Mouse (Mus musculus): Measurements from ENCODE around the gene Gsdma. TPM values are rescaled to one million over a fixed set of nuclear protein-coding genes. Genes with fewer than 3 reads are reported as not detected.

The Gsdma gene
- total RNA-seq, 2 experiments from 2014 or later = 0.13 to 0.16 TPM

Other genes with a start within 250 kb of the Gsdma start
- gene Mien1, start 225.4 kb upstream of the Gsdma start, total RNA-seq (2021) = 100 to 1,000 TPM; 104 to 117 TPM
- 1 to 10 TPM; 2.1 to 2.6 TPM for gene Grb7, start 218.0 kb upstream of the Gsdma start, total RNA-seq (2021)
- under 1 TPM; 0.34 TPM for gene Ikzf3, start 118.3 kb upstream of the Gsdma start, total RNA-seq (2021)
- gene Zpbp2, start 113.3 kb upstream of the Gsdma start, total RNA-seq (2021) = not detected
- gene Ormdl3, start 77.0 kb upstream of the Gsdma start, total RNA-seq (2021) = 10 to 100 TPM; 44.1 to 49.6 TPM
- not detected for gene Lrrc3c, start 66.1 kb upstream of the Gsdma start, total RNA-seq (2021)
- gene Gm12355, start 38.7 kb upstream of the Gsdma start, total RNA-seq (2021) = 10 to 100 TPM; 12.6 to 16.8 TPM
- under 1 TPM; 0.30 to 0.36 TPM for gene Gsdma3, start 38.0 kb upstream of the Gsdma start, total RNA-seq (2021)
- gene Gsdma2, start 17.6 kb upstream of the Gsdma start, total RNA-seq (2021) = not detected
- gene Psmd3, start 18.2 kb downstream of the Gsdma start, total RNA-seq (2021) = 100 to 1,000 TPM; 136 to 138 TPM
- not detected for gene Csf3, start 36.9 kb downstream of the Gsdma start, total RNA-seq (2021)
- 100 to 1,000 TPM in 1 of 2 experiments, 10 to 100 TPM in 1; 91.7 to 102 TPM for gene Med24, start 65.1 kb downstream of the Gsdma start, total RNA-seq (2021)
- 1,000 to 10,000 TPM; 1,115 to 1,123 TPM for gene Thra, start 76.3 kb downstream of the Gsdma start, total RNA-seq (2021)
- gene Nr1d1, start 111.0 kb downstream of the Gsdma start, total RNA-seq (2021) = 10 to 100 TPM; 63.3 to 70.5 TPM
- gene Msl1, start 131.2 kb downstream of the Gsdma start, total RNA-seq (2021) = 100 to 1,000 TPM; 162 to 177 TPM
- gene Casc3, start 140.6 kb downstream of the Gsdma start, total RNA-seq (2021) = 10 to 100 TPM; 52.3 to 55.8 TPM
- 100 to 1,000 TPM; 121 to 122 TPM for gene Rapgefl1, start 172.4 kb downstream of the Gsdma start, total RNA-seq (2021)
- 10 to 100 TPM; 28.5 to 29.6 TPM for gene Wipf2, start 199.3 kb downstream of the Gsdma start, total RNA-seq (2021)
- under 1 TPM; 0.32 TPM for gene Cdc6, start 243.4 kb downstream of the Gsdma start, total RNA-seq (2021)

Measured in left cerebral cortex, postnatal 10 days (tissue).